Mouse (Mus musculus) liver, adult 10 weeks (tissue): Measurements from ENCODE around the gene Tex47. TPM values are rescaled to one million over a fixed set of nuclear protein-coding genes. Genes with fewer than 3 reads are reported as not detected.

Source experiments
- polyA plus RNA-seq: library from polyadenylated mRNA; stranded (reverse); fragments of 350-450 nt; fragmentation: Illumina TruSeq; extraction: RNeasy Lipid Tissue Mini Kit (QIAGEN cat#74804); gene quantifications from one replicate; pipeline ENCODE4 v1.2.3, GENCODE M21; 2014; ENCODE audit warnings: low read depth, low replicate concordance

Gene Tex47
- polyA plus RNA-seq: not detected

GRCm38 (mm10) chr5:7303819-7304218 lies at the start of gene Tex47:
TSS of gene Tex47 (plus strand) at chr5:7304119.

GRCm38 (mm10) chr5:7344145-7345010 lies 40.5 kb downstream of the Tex47 start, which contains the start of gene Zfp804b:
TSS of gene Zfp804b (minus strand) at chr5:7344756.

Other genes starting within 250 kb of the Tex47 start
- gene Zfp804b, start 40.6 kb downstream of the Tex47 start, polyA plus RNA-seq: not detected